Mouse (Mus musculus): ENCODE results near the gene Borcs5.

Gene Borcs5

DNA sequence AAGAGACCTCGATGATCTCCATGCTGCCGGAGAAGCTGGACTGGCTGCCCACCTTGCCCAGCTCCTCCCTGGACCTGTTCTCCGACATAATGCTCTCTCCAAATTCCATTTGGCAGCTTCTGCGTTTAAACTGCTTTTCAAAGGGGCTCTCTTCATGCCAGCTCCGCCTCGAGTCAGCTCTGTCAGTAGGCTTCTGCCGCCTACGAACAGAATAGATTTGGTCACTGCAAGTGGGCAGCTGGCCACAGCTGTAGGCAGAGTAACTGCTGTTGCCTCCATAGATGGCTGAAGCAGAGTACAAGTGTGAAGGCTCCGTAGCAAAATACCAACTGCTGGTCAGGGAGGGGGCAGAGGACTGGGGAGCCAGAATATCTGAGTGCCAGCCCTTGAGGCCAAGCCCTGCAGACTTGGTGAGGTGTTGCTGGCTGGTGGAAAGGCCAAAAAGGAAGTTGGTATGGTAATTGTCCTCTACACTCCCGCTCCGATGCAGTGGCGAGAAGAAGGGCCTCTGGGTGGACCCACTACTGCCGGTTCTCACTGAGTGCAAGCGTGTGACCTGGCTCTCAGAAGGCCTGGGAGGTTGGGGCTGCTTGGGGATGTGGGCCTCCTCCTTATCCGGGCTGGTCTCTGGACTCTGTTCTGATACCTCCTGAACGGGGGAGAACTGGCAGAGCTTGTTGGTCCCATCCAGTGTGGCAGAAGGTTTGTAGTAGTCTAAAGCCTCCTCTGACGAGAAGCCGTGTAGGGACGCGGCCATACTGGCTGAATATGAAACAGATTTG lies 78.8 kb downstream of the Borcs5 start:
- no peak for DNase-seq (ENCODE audit: low spot score)

DNA sequence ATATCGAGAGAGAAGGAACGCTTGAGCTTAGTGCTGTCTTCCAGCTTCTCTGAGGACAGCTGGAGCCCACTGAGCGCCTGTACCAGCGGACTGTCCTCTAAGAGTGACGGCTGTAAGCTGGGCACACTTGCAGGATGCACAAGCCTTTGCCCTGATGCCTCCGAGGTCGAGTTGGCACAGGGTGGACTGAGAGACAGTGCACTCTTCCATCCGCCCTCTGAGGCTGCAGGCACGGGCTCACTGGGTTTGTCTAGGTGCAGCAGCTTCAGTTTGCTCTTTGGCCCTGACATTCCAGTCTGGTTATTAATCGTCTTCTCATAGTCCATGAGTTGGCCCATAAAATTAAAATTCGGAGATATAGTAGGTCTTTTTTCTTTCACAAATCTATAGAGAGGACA lies 79.4 kb downstream of the Borcs5 start:
- DNase-seq (ENCODE audit: low spot score): no peak

DNA sequence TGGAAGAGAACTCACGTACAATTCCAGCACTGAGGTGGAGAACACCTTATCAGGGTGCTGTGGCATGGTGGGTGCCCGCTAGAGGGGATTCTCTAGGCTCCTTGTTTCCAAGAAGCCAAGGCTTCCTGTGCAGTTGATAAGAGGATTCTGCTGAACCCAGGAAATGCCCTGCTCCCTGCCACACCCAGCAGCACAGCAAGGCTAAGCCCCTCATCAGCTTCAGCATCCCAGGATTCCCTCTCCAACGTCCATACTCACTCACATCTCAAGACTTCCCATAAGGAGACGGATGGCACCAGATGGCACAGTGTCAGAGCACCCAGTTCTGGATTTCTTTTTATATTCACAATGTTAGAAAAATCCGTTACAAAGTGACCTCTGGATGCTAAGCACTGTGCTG lies 79.8 kb downstream of the Borcs5 start:
- no peak for DNase-seq (ENCODE audit: low spot score)

- no peak for DNase-seq (ENCODE audit: low spot score)
Observed at GRCm38 (mm10) chr6:134720150-134720549, 80.8 kb downstream of the Borcs5 start.

DNA sequence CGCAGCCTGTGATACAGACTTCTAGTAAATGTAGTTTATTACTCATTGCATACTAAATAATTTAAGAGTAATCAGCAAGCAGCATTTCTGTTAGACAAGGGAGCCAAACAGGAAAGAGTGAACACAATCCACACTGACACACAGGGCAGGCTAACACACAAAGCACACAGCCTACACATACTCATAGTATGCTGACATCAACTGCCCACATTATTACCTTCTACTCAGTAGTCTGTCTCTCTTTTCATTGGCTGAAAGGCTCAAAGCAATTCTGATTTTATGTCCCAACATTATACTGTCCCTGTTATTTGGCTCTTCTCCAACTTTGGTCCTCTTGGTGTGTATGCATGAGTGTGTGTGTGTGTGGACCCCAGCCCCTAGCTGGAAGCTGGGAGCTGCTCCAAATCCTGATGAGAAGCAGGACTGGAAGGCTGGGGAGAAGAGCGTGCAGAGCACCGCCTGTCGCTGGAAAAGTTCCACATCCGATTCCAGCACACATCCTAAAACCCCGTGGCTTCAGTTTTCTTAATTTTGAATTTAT lies 82.5 kb downstream of the Borcs5 start:
- DNase-seq (ENCODE audit: low spot score): no peak

GRCm38 (mm10) chr6:134722906-134723305 lies 83.6 kb downstream of the Borcs5 start:
- DNase-seq (ENCODE audit: low spot score): no peak

- no peak for DNase-seq (ENCODE audit: low spot score)
Observed at GRCm38 (mm10) chr6:134723326-134723725, 84.0 kb downstream of the Borcs5 start.

- DNase-seq (ENCODE audit: low spot score): no peak
Observed at GRCm38 (mm10) chr6:134723833-134724553, 84.7 kb downstream of the Borcs5 start.

DNA sequence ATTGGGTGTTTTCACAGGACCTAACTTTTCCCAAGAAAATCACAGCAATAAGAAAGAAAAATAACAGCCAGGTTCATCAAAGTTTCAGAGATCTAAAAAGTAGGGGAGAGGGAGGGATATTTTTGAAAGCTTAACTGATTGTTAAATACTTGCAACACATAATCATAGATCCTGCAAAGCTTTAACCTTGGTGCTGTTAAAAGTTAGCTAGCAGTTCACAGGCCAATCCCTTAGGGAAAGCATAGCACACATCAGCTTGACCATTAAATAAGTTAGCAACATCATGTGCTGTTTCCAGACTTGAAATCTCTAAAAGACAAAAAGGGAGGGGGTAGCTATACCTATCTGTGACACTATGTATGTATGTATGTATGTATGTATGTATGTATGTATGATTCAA lies 86.1 kb downstream of the Borcs5 start:
- DNase-seq (ENCODE audit: low spot score): no peak

GRCm38 (mm10) chr6:134730978-134731377 lies 91.7 kb downstream of the Borcs5 start:
- no peak for DNase-seq (ENCODE audit: low spot score)

GRCm38 (mm10) chr6:134732813-134733212 lies 93.5 kb downstream of the Borcs5 start:
- DNase-seq (ENCODE audit: low spot score): no peak

- DNase-seq (ENCODE audit: low spot score): peak; percentile 87
Observed at GRCm38 (mm10) chr6:134733800-134734221, 94.5 kb downstream of the Borcs5 start.

DNA sequence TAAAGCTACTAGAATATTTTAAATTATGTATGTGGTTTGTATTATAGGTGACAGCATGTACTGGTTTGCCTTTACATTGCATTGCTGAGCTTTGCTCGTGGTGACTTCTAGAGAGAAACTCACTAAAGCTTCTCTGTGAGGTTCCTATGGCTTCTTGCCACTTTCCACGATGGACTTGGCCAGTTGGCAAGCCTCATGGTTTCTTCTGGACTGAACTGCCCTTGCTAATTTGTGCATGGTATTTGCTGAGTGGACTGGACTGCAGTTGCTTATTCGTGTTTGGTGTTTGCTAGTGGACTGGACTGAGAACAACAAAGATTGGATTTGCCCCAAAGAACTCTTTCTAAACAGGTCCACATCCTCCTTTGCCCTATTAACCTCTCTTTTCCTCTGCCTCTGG lies 97.5 kb downstream of the Borcs5 start:
- no peak for DNase-seq (ENCODE audit: low spot score)

DNA sequence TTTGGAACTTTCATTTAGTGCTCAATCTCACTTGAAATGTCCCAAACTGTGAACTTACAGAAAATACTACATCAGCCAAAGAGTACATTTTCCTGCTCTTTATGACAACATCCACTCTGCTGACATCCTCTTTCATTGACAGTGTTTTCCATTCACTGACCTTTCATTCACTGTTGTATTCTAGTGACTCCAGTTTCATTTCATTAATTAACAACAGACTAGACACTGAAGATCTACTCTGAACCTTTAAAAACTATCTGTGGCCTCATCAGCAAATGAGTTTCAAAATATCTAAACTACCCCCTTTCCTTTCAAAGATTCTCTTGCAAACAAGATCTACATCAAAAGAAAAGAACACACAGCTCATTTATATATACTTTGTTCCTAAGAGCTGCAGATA lies 104.3 kb downstream of the Borcs5 start:
- no peak for DNase-seq (ENCODE audit: low spot score)

DNA sequence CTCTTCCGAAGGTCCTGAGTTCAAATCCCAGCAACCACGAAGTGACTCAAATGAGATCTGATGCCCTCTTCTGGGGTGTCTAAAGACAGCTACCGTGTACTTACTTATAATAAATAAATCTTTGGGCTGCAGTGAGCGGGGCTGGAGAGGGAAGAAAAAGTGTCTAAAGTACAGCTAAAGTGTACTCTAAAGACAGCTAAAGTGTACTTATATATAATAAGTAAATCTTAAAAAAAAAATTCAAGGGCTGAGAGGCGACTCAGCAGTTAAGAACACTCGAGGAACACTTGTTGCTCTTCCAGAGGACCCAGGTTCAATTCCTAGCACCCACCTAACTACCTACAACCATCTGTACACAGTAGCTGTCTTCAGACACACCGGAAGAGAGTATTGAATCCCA lies 106.6 kb downstream of the Borcs5 start:
- DNase-seq (ENCODE audit: low spot score): no peak

DNA sequence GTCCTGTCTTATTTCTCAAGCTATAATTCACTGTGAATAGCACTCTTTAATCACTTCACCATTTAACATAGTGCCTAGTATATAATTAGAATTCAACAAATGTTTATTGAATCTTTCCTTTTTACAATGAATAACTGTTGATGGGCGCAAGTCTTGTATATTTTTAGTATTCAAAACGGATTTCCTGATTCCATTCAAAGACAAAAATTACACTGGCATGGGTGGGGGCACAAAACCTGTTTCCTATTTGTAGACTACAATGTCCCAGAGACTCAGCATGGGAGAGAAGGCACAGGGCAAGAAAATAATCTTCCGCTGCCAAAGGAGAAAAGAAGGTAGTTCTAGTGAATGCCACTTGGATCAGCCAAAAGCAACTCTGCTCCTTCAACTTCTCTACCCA lies 108.8 kb downstream of the Borcs5 start:
- no peak for DNase-seq (ENCODE audit: low spot score)

DNA sequence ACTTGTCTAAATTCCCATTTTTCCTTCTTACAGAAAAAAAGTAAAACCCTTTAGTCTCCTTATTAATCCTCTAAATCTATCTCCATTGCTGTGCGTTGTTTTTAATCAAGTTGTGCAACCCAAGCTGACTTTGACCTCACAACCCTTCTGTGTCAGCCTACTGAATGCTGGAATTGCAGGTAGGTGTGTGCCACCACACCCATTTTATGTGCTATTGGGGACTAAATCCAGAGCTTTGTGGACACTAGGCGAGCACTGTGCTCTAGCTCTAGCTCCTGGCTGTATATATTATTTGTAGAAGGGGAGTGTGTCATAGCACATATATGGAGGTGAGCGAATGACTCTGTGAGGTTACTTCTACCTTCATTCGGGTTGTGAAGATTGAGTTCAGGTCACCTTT lies 111.8 kb downstream of the Borcs5 start:
- DNase-seq (ENCODE audit: low spot score): no peak

GRCm38 (mm10) chr6:134751883-134752647 lies 112.8 kb downstream of the Borcs5 start:
- no peak for DNase-seq (ENCODE audit: low spot score)

- no peak for DNase-seq (ENCODE audit: low spot score)
Observed at GRCm38 (mm10) chr6:134753412-134753811, 114.1 kb downstream of the Borcs5 start.

DNA sequence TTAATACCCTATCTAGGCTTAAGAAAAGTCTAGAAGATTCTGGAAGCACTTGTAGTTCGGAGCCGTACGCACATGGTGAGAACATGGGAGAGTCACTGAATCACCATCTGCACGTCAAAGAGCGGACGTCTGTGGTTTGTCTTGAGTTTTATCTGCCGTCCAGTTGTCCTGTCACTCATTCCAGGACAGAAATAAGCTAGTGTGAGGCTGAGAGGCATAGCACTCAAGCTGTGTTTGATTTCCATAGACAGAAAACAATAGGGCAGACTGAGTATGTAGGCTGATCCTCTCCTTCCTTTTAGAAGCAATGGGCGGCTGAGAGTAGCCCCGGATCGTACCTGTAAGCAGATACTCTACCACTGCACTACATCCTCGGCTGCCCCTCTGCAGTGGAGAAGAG lies 114.5 kb downstream of the Borcs5 start:
- DNase-seq (ENCODE audit: low spot score): no peak

GRCm38 (mm10) chr6:134756058-134756457 lies 116.7 kb downstream of the Borcs5 start:
- DNase-seq (ENCODE audit: low spot score): no peak
